Mouse (Mus musculus): ENCODE measurements around the gene Dpy19l3. TPM values are rescaled to one million over a fixed set of nuclear protein-coding genes. Genes with fewer than 3 reads are reported as not detected.

Dpy19l3 gene
- polyA plus RNA-seq, 1 experiment from 2014 or later: 52.7 TPM

DNA sequence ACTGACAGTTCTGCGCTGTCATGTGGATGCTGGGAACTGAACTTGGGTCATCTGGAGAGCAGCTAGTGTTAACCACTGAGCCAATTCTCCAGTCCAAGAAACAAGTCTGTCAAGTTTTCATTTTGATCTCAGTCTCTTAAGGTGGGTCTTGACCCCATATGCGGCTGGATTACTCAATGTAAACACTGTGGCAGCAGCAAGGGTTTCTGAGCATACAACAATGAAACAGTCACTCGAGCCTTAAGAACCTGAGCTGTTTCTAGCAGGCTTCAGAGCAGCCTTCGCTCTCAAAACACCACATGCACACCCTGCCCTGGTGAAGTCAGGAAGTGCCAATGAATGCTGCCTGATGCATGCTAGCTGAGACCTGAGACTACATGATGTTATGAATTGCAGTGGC lies 31.3 kb upstream of the Dpy19l3 start:
- H3K4me1 ChIP-seq (ENCODE audit: control insufficient read depth, insufficient read depth, low read length): no peaks in the 10 kb centered on the region
- H3K4me2 ChIP-seq (ENCODE audit: low read length): no peak overlapping the region
- no peaks in the 10 kb centered on the region for H3K9me3 ChIP-seq (ENCODE audit: control insufficient read depth, low read length)
- H3K27ac ChIP-seq (replicated peaks; ENCODE audit: low read depth, low read length): no peak overlapping the region
- no peak overlapping the region for H3K9ac ChIP-seq (replicated peaks; ENCODE audit: low read length)
- 93% methylated on average over 4 of the region's 4 CpGs for WGBS
- H3K4me3 ChIP-seq (replicated peaks; ENCODE audit: low read depth, low read length): no peak overlapping the region
- H3K36me3 ChIP-seq (ENCODE audit: control insufficient read depth, insufficient read depth, low read length): peaks cover 73% of the 10 kb centered on the region
- ATAC-seq (ENCODE audit: low FRiP score, low TSS enrichment) (no peak), DNase-seq (no peak)
- no peaks in the 10 kb centered on the region for H3K27me3 ChIP-seq (ENCODE audit: control insufficient read depth, insufficient read depth, low read length)

GRCm38 (mm10) chr7:35782252-35782651 lies 28.0 kb upstream of the Dpy19l3 start:
- H3K9ac ChIP-seq (replicated peaks; ENCODE audit: low read length): no peak overlapping the region
- no peak overlapping the region for H3K4me3 ChIP-seq (replicated peaks; ENCODE audit: low read depth, low read length)
- no peaks in the 10 kb centered on the region for H3K9me3 ChIP-seq (ENCODE audit: control insufficient read depth, low read length)
- no peak overlapping the region for H3K4me2 ChIP-seq (ENCODE audit: low read length)
- no peak overlapping the region for H3K27ac ChIP-seq (replicated peaks; ENCODE audit: low read depth, low read length)
- no peaks in the 10 kb centered on the region for H3K4me1 ChIP-seq (ENCODE audit: control insufficient read depth, insufficient read depth, low read length)
- no peaks in the 10 kb centered on the region for H3K27me3 ChIP-seq (ENCODE audit: control insufficient read depth, insufficient read depth, low read length)
- no peak for DNase-seq
- H3K36me3 ChIP-seq (ENCODE audit: control insufficient read depth, insufficient read depth, low read length): peaks cover 72% of the 10 kb centered on the region
- ATAC-seq (ENCODE audit: low FRiP score, low TSS enrichment): no peak

- peaks cover 65% of the 10 kb centered on the region for H3K36me3 ChIP-seq (ENCODE audit: control insufficient read depth, insufficient read depth, low read length)
- no peak overlapping the region for H3K4me2 ChIP-seq (ENCODE audit: low read length)
- no peaks in the 10 kb centered on the region for H3K4me1 ChIP-seq (ENCODE audit: control insufficient read depth, insufficient read depth, low read length)
- ATAC-seq (ENCODE audit: low FRiP score, low TSS enrichment): no peak
- no peak overlapping the region for H3K27ac ChIP-seq (replicated peaks; ENCODE audit: low read depth, low read length)
- DNase-seq: no peak
- H3K9ac ChIP-seq (replicated peaks; ENCODE audit: low read length): no peak overlapping the region
- H3K27me3 ChIP-seq (ENCODE audit: control insufficient read depth, insufficient read depth, low read length): no peaks in the 10 kb centered on the region
- whole genome bisulfite sequencing: 96% methylated on average over 12 of the region's 12 CpGs
- no peaks in the 10 kb centered on the region for H3K9me3 ChIP-seq (ENCODE audit: control insufficient read depth, low read length)
- H3K4me3 ChIP-seq (replicated peaks; ENCODE audit: low read depth, low read length): no peak overlapping the region
These were observed 19.9 kb upstream of the Dpy19l3 start for GRCm38 (mm10) chr7:35774127-35774526.

DNA sequence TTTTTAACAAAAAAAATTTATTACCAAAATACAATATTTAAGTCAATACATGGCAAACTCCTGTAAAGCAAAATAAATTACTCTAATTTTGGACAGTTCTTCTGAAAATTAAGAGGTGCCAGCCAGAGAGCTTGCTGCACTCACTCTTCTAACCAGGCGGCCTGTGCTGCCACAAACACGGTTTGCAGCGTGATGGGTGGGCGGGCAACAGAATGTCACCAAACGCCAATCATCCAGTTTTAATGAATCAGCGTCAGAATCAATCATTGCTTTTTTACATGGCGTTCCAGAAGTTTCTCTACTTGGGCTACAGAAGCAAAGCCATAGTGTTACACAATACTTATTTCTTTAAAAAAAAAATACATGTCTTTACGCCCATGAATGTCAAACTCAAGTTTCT lies 18.1 kb upstream of the Dpy19l3 start:
- H3K4me3 ChIP-seq (replicated peaks; ENCODE audit: low read depth, low read length): no peak overlapping the region
- no peaks in the 10 kb centered on the region for H3K4me1 ChIP-seq (ENCODE audit: control insufficient read depth, insufficient read depth, low read length)
- H3K9ac ChIP-seq (replicated peaks; ENCODE audit: low read length): no peak overlapping the region
- no peak overlapping the region for H3K27ac ChIP-seq (replicated peaks; ENCODE audit: low read depth, low read length)
- no peaks in the 10 kb centered on the region for H3K9me3 ChIP-seq (ENCODE audit: control insufficient read depth, low read length)
- no peaks in the 10 kb centered on the region for H3K27me3 ChIP-seq (ENCODE audit: control insufficient read depth, insufficient read depth, low read length)
- DNase-seq: no peak
- WGBS: 91% methylated on average over 8 of the region's 8 CpGs
- H3K4me2 ChIP-seq (ENCODE audit: low read length): no peak overlapping the region
- H3K36me3 ChIP-seq (ENCODE audit: control insufficient read depth, insufficient read depth, low read length): peaks cover 50% of the 10 kb centered on the region
- ATAC-seq (ENCODE audit: low FRiP score, low TSS enrichment): no peak

DNA sequence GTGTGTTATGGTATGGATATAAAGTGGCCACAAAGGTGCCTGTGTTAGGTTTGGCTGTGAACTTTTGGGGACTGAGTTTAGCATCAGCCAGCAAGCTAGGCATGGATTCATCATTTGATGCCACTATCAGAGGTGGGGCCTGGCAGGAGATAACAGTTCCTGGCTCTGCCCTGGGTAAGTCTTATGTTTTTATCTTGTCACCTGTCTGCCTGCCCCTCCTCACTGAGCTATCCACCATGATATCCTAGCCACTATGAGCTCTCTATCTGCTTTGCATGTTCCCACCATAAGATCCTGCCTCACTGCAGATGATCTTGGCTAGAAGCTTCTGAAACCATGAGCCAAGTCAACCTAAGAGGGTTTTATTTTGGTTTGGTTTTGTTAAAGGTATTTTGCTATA lies 16.9 kb upstream of the Dpy19l3 start:
- Histone ChIP-seq H3K9ac (replicated peaks; ENCODE audit: low read length) (no peak overlapping the region), H3K27ac (replicated peaks; ENCODE audit: low read depth, low read length) (no peak overlapping the region), H3K4me1 (ENCODE audit: control insufficient read depth, insufficient read depth, low read length) (no peaks in the 10 kb centered on the region), H3K9me3 (ENCODE audit: control insufficient read depth, low read length) (no peaks in the 10 kb centered on the region), H3K36me3 (ENCODE audit: control insufficient read depth, insufficient read depth, low read length) (peaks cover 41% of the 10 kb centered on the region), H3K4me3 (replicated peaks; ENCODE audit: low read depth, low read length) (no peak overlapping the region), H3K4me2 (ENCODE audit: low read length) (no peak overlapping the region), H3K27me3 (ENCODE audit: control insufficient read depth, insufficient read depth, low read length) (no peaks in the 10 kb centered on the region)
- no peak for DNase-seq
- ATAC-seq (ENCODE audit: low FRiP score, low TSS enrichment): no peak

DNA sequence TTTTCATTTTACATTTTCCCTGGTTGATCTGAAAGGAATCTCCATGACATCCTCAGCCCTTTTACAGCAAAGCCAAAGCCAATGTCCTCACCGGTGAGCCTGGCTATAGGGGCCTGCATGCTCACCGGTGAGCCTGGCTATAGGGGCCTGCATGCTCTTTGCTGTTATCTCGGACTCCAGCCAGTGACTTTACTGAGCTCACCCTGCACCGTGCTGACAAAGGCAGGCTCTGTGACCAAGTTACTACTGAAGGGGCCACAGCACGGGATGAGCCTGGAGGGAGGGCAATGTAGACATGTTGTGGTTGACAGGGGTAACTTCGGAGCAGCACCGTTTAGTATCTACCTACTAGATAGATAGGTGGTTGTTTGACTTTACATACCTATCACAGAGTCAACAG lies 15.9 kb upstream of the Dpy19l3 start:
- WGBS: 90% methylated on average over 7 of the region's 7 CpGs
- Histone ChIP-seq H3K36me3 (ENCODE audit: control insufficient read depth, insufficient read depth, low read length) (peaks cover 31% of the 10 kb centered on the region), H3K4me1 (ENCODE audit: control insufficient read depth, insufficient read depth, low read length) (no peaks in the 10 kb centered on the region), H3K27me3 (ENCODE audit: control insufficient read depth, insufficient read depth, low read length) (no peaks in the 10 kb centered on the region), H3K4me3 (replicated peaks; ENCODE audit: low read depth, low read length) (no peak overlapping the region), H3K9me3 (ENCODE audit: control insufficient read depth, low read length) (no peaks in the 10 kb centered on the region), H3K9ac (replicated peaks; ENCODE audit: low read length) (no peak overlapping the region), H3K4me2 (ENCODE audit: low read length) (no peak overlapping the region), H3K27ac (replicated peaks; ENCODE audit: low read depth, low read length) (no peak overlapping the region)
- ATAC-seq (ENCODE audit: low FRiP score, low TSS enrichment) (no peak), DNase-seq (no peak)

- WGBS: 94% methylated on average over 11 of the region's 11 CpGs
- Histone ChIP-seq H3K9ac (replicated peaks; ENCODE audit: low read length) (no peak overlapping the region), H3K4me3 (replicated peaks; ENCODE audit: low read depth, low read length) (no peak overlapping the region), H3K36me3 (ENCODE audit: control insufficient read depth, insufficient read depth, low read length) (no peaks in the 10 kb centered on the region), H3K27me3 (ENCODE audit: control insufficient read depth, insufficient read depth, low read length) (no peaks in the 10 kb centered on the region), H3K27ac (replicated peaks; ENCODE audit: low read depth, low read length) (no peak overlapping the region), H3K4me1 (ENCODE audit: control insufficient read depth, insufficient read depth, low read length) (no peaks in the 10 kb centered on the region), H3K4me2 (ENCODE audit: low read length) (no peak overlapping the region), H3K9me3 (ENCODE audit: control insufficient read depth, low read length) (no peaks in the 10 kb centered on the region)
- ATAC-seq (ENCODE audit: low FRiP score, low TSS enrichment): no peak
- DNase-seq: no peak
These were observed 10.2 kb upstream of the Dpy19l3 start for GRCm38 (mm10) chr7:35764461-35764860.

- no peaks in the 10 kb centered on the region for H3K36me3 ChIP-seq (ENCODE audit: control insufficient read depth, insufficient read depth, low read length)
- DNase-seq (no peak), ATAC-seq (ENCODE audit: low FRiP score, low TSS enrichment) (no peak)
- no peak overlapping the region for H3K9ac ChIP-seq (replicated peaks; ENCODE audit: low read length)
- H3K9me3 ChIP-seq (ENCODE audit: control insufficient read depth, low read length): no peaks in the 10 kb centered on the region
- no peaks in the 10 kb centered on the region for H3K27me3 ChIP-seq (ENCODE audit: control insufficient read depth, insufficient read depth, low read length)
- no peak overlapping the region for H3K4me3 ChIP-seq (replicated peaks; ENCODE audit: low read depth, low read length)
- no peak overlapping the region for H3K4me2 ChIP-seq (ENCODE audit: low read length)
- no peaks in the 10 kb centered on the region for H3K4me1 ChIP-seq (ENCODE audit: control insufficient read depth, insufficient read depth, low read length)
- no peak overlapping the region for H3K27ac ChIP-seq (replicated peaks; ENCODE audit: low read depth, low read length)
- whole genome bisulfite sequencing: 71% methylated on average over 5 of the region's 5 CpGs
These were observed 7.5 kb upstream of the Dpy19l3 start for GRCm38 (mm10) chr7:35761801-35762200.

DNA sequence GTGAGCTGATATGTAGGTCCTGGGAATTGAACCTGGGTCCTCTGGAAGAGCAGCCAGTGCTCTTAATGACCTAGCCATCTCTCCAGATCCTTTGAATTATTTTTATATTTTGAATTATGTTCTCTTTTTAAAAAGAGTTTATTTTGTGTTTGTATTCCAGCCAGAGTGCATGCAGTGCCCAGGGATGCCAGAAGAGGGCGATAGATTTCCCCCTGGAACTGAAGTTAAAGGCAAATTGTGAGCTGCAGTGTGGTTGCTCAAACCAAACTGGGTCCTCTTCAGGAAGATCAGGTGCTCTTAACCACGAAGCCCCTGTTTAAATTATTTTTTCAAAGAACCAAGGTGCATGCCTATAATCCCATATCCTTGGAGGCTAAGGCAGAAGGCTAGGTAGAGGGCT lies 5.3 kb upstream of the Dpy19l3 start:
- Histone ChIP-seq H3K4me3 (replicated peaks; ENCODE audit: low read depth, low read length) (no peak overlapping the region), H3K4me2 (ENCODE audit: low read length) (no peak overlapping the region), H3K4me1 (ENCODE audit: control insufficient read depth, insufficient read depth, low read length) (peaks cover 4% of the 10 kb centered on the region; the same call in 1 of the 2 replicates), H3K9me3 (ENCODE audit: control insufficient read depth, low read length) (no peaks in the 10 kb centered on the region), H3K36me3 (ENCODE audit: control insufficient read depth, insufficient read depth, low read length) (no peaks in the 10 kb centered on the region), H3K27ac (replicated peaks; ENCODE audit: low read depth, low read length) (no peak overlapping the region), H3K27me3 (ENCODE audit: control insufficient read depth, insufficient read depth, low read length) (no peaks in the 10 kb centered on the region), H3K9ac (replicated peaks; ENCODE audit: low read length) (no peak overlapping the region)
- no peak for ATAC-seq (ENCODE audit: low FRiP score, low TSS enrichment)
- 24% methylated on average over 2 of the region's 2 CpGs for WGBS
- peak; percentile 31 for DNase-seq
